Mouse (Mus musculus) ovary, adult 18-20 months (tissue): ENCODE measurements around the gene Gnaz.

Source experiments
- DNase-seq: peaks from one replicate; pipeline ENCODE4 v3.0.0; 2022; ENCODE audit warnings: low spot score, mixed read lengths

Gene Gnaz

GRCm38 (mm10) chr10:74966850-74967451 lies at the start of gene Gnaz:
Gnaz (plus strand) TSS chr10:74967177.
- DNase-seq = peak; percentile 96

DNA sequence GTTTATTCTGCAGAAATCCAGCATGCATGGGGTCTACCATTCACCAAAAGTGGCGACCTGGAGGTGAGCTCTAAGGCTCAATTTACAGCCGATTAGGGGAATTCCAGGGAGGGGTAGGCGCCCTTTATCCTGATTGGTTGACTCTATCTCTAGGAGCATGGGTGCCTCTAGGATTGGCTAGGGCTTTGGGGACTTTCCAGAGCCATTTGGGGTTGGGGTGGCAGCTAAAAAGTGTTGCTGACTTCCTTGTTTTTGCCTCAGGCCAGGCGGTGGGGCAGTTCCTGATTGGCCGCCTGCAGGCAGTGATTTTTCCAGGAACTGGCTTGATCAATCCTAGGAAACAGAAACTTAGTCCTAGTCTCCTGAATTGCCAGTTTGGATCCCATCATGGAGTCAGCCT lies 47.7 kb upstream of the Gnaz start:
- DNase-seq = no peak

DNA sequence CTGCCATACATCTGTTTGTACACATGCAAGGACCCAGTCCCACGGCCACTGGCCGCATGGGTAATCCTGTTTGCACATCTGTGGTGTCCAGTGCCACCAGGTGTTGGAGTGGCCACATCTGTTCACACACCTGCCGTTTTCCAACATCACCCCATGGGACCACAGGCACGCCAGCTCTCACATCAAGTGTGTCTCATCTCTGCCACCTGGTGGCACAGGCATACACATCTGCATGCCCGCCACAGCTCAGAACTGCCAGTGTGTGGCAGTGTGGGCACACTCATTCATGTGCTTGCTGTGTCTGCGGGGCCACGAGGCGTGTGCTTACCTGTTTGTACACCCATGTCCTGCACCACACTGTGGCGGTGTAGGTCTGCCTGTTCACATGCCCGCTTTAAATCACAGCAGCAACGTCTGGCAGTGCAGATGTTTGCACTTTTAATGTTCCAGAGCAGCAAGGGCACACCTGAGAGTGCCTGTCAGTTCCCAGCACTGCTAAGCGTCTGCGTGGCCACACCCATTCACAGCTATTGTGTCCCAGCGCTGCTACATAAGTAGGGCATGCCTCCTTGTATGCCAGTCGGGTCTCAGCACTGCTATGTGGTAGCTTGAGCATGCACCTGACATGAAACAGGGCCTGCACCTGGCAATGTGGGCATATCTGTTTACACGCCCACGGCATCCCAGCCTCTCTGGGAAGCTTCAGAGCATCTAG lies 46.0 kb upstream of the Gnaz start:
- peak; percentile 65 for DNase-seq

- peak; percentile 76 for DNase-seq
Measured at GRCm38 (mm10) chr10:74921614-74922013, 45.4 kb upstream of the Gnaz start.

DNA sequence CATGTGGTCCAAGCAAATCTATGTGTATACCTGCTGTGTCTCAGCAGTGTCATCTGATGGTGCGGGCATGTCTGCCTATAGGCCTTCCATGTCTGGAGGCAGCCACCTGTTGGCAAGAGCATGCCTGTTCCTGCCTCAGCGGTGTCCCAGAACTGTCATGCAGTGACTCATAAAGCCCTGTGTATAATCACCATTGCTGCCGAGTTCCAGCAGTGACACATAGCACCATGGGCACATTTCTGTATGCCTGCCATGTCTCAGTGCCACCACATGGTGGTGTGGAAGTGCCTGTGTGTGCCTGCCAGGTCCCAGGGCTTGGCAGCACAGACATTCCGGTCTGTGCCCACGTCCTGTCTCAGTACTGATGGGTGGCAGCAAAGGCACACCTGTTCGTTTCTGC lies 44.2 kb upstream of the Gnaz start:
- DNase-seq = peak; percentile 21

DNA sequence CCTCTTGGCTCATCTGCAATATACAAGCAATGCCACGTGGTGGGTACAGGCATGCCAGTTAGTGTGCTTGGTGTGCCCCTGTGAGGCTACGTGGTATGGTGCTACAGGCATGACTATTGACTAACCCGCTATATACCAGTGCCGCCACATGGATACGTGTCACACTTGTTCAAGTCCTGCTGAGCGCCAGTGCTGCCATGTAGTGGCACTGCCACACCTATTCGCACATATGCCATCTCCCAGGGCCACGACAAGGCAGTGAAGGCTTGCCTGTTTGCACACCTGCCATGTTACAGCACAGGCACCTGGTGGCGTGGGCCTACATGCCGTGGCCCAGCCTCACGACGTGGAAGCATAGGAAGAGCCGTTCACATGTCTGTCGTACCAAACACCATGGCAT lies 42.7 kb upstream of the Gnaz start:
- DNase-seq = no peak

DNA sequence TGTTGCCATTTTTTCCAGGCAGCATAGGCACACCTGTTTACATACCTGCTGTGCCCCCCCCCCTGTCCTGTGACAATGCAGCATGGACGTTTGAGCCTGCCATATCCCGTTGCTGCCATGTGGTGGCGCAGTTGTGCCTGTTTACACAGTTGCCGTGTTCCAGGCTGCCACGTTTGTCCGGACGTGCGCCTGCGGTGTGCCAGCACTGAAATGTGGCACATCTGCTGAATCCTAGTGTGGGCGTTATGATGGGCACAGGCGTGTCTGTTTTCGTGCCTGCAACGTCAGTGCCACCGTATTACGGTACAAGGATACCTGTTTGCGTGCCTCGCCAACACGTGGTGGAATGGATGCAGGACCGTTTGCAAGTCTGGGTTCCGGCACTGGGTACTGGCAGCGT lies 41.7 kb upstream of the Gnaz start:
- no peak for DNase-seq

- no peak for DNase-seq
Measured at GRCm38 (mm10) chr10:74928276-74928675, 38.7 kb upstream of the Gnaz start.

- no peak for DNase-seq
Measured at GRCm38 (mm10) chr10:74929578-74929977, 37.4 kb upstream of the Gnaz start.

GRCm38 (mm10) chr10:74930541-74930940 lies 36.4 kb upstream of the Gnaz start:
- no peak for DNase-seq

DNA sequence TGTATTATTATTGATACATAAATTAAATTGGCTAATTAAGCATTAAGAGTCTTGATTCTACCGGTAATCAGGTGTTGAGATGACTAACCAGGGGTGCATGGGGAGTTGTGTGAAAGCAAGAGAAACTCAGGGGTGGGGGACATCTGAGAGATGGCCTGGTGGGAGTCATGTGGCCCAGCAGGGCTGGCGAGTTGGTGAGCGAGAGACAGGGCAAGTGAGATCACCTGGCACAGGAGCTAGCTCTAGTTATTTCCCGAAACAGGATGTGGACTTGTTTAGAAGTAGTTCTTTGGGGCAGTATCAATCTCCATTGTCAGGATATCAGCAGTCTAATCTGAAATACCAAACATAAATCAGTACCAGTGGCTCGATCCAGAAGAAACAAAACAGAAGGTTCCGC lies 35.3 kb upstream of the Gnaz start:
- no peak for DNase-seq

GRCm38 (mm10) chr10:74932487-74932886 lies 34.5 kb upstream of the Gnaz start:
- no peak for DNase-seq

DNA sequence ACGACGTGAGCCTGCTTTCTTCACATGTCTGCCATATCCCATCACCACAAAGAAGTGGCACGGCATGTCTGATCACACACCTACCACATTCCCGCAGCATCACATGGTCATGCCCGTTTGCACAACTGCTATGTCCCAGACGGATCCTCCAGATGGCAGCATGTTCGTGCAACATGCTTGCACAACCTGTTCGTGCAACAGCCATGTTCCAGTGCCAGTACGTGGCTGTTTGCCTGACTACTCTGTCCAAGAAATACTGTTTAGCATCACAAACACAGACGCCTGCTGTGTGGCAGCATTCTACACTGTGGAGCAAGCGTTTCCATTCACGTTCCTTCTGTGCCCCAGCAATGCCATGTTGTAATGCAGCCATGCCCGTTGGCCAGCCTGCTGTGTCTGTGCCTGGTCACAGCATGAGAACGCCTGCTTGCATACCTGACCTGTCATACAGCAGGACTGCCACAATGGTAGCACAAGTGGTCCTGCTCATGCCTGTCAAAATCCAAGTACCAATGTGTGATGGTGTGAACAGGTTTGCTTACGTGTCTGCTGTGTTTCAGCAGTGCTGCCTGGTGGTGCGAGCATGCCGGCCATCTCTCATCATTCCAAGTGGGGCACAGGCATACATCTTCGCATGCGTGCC lies 33.3 kb upstream of the Gnaz start:
- no peak for DNase-seq

DNA sequence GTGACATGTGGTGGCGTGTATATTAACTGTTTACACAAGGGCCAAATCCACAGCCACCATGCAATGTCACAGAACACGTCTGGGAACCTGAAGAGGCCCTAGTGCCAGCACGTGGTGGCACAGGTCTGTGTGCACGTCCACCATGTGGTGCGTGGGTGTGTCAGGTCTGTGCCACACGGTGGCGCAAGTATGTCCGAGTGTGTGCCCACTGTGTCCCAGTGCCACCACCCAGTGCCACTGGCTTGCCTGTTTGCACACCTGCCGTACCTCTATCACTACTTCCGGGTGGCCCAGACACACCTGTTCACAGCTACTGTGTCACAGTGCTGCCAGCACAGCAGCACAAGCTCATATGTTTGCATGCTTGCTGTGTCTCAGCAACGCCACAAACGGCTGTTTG lies 32.5 kb upstream of the Gnaz start:
- no peak for DNase-seq

- no peak for DNase-seq
Measured at GRCm38 (mm10) chr10:74935016-74935415, 32.0 kb upstream of the Gnaz start.

DNA sequence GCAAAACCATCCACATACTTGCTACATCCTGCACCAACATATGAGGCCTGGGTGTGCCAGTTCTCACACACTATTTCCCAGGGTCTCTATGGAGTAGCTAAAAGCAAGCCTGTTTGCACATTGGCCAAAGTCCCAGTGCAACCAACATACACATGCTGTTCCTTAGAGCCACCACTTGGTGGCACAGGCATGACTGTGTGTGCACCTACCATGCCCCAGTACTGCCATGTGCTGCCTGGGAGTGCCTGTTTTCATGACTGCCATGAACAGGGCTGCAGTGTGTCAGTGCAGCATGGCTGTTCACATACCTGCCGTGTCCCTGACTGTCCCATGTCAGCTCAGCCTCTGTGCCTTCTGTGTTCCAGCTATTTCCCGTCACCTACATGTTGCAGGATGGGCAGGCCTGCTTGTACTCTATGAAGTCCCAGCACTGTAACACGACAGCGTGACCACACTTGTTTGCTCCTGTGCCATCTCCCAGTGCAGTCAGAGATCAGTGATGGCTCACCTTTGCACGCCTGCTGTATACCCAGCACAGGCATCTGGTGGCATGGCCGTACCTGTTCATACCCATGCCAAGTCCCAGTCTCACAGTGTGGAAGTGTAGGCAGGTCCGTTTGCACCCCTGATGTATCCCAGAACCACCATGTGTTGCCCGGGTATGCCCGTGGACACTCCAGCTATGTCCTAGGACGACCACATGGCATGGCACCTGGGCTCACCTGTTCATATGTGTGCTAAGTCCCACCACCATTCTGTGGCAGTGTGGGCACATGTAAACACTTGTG lies 29.8 kb upstream of the Gnaz start:
- no peak for DNase-seq

DNA sequence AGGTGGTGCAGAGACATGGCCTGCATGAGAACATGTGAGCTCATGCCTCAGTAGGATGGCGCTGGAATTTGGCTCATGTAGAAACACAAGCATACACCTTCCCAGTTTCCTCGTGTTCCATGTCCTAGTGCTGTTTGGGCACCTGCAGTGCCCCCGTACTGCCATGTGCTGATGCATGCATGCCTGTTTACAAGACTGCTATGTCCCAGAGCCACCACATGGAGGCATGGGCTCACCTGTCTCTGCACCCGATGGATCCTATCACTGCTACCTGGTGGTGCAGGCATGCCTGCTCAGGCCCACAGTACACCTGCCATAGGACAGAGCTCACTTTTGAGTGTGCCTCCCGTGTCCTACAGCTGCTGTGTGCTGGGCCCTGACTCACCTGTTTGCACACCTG lies 28.6 kb upstream of the Gnaz start:
- DNase-seq = no peak

GRCm38 (mm10) chr10:74939300-74939699 lies 27.7 kb upstream of the Gnaz start:
- DNase-seq = no peak

- DNase-seq = no peak
Measured at GRCm38 (mm10) chr10:74940795-74941194, 26.2 kb upstream of the Gnaz start.

DNA sequence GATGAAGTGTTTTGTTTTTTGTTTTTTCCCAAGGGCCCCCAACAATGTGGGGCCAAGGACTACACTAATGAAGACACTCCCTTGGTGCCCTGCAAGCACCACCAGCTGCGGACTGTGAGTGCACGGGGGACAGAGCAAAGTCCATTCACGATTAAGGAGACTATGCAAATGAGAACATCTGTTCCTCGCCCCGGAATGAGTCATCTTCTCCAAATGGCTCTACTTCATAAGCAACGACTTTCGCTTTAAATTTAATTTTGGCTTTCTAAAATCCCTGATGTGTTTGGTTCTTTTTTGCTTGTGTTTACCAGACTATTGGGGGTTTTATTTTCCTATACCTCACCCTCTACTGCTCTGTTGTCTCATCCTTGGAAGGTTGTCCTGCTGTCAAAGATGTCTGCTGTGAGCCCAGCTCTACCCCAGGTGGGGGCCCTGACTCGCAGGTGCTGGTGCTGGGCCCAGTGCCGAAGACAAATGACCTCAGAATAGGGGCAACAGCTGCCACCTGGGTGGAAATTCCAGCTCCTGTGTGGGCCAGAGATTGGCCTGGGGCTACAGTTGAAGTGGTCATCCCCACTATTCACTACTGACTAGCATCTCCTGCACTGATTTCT lies 14.0 kb upstream of the Gnaz start:
- no peak for DNase-seq

DNA sequence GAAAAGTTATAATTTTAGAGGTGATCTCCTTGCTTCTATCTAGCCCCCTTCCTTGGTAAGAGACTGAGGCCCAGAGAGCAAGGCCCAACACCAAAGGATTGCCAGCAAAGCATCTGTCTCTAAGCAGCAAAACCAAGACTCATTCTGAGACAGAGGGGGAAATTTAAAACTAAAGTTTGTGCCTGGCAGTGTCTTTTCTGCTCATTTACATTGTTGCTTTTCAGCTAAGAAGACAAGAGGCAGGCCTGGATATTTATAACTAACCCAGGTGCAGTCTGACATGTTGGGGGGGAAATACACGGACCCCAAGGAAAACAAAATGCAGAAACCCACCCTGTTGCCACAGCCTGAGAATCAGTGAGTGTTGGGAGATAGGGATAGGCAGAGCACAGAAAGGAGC lies 2.6 kb upstream of the Gnaz start:
- no peak for DNase-seq

DNA sequence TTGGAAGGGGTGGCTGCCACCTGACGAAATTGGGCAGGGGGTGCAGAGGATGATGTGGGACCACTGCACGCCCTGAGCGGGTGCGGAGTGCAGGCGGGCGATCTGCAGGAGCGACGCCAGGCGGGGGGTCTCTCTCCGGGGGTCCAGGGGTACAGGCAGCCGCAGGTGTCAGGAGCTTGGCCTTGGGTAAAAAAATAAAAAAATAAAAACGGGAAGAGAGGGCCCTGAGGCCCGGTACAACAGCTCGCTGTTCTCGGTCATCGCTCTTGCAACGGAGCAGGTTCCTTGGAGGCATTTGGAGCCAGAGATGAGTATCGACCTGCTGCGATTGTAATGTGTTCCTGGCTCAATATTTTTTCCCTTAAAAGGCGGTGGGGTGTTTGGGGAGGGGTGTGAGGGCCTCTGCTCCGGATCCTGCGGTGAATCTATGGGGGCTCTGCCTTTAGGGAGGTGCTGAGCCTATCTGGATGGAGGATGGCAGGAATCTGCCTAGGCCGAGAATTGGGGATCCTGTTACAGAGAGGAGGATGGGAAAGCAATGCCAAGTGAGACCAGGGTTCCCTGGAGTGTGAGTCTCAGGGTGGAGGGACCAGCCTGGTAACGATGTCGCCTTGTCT lies 782 bp downstream of the Gnaz start:
- DNase-seq = no peak
